Mouse (Mus musculus) kidney, embryonic 14.5 days (tissue): ENCODE data around the gene Eci1. TPM values are rescaled to one million over a fixed set of nuclear protein-coding genes. Genes with fewer than 3 reads are reported as not detected.
A peak's percentile ranks its signal among the peaks of the same experiment; 100 is the strongest.
"Not testable (repeated sequence)": the region's sequence is repeated elsewhere in the genome, so short reads cannot be mapped to it uniquely, and the experiment has no call there.

ENCODE experiments used
- ATAC-seq: fragments of 200-750 bp; cut with Nextera tagmentation; 2 replicates; pipeline ENCODE4 v1.8.0; 2017; ENCODE audit warnings: moderate number of reproducible peaks, mild to moderate bottlenecking, moderate TSS enrichment, moderate library complexity; ENCODE audit not compliant: low FRiP score, low TSS enrichment
- H3K27ac ChIP-seq: fragments of 300-500 bp; sonication (generic); 2 replicates; pipeline ENCODE4 v1.5.1; 2014; ENCODE audit warnings: low read depth, mild to moderate bottlenecking, low read length, moderate library complexity, mixed read lengths
- H3K27me3 ChIP-seq: fragments of 300-500 bp; sonication (generic); 2 replicates; pipeline ENCODE4 v1.6.1; 2014; ENCODE audit warnings: mild to moderate bottlenecking, low read length; ENCODE audit not compliant: control insufficient read depth, insufficient read depth
- H3K36me3 ChIP-seq: fragments of 300-500 bp; sonication (generic); 2 replicates; pipeline ENCODE4 v1.6.1; 2014; ENCODE audit warnings: low read length, mixed read lengths; ENCODE audit not compliant: control insufficient read depth, insufficient read depth
- H3K4me1 ChIP-seq: fragments of 300-500 bp; sonication (generic); 2 replicates; pipeline ENCODE4 v1.6.1; 2014; ENCODE audit warnings: low read length, mixed read lengths; ENCODE audit not compliant: control insufficient read depth, insufficient read depth
- H3K4me2 ChIP-seq: fragments of 300-500 bp; sonication (generic); replicated peaks from 2 replicates; pipeline ENCODE4 v1.6.1; 2014; ENCODE audit warnings: low read depth, mild to moderate bottlenecking, low read length
- H3K4me3 ChIP-seq: fragments of 300-500 bp; sonication (generic); 2 replicates; pipeline ENCODE4 v1.5.1; 2014; ENCODE audit warnings: mild to moderate bottlenecking, low read length
- H3K9ac ChIP-seq: fragments of 300-500 bp; sonication (generic); 2 replicates; pipeline ENCODE4 v1.6.1; 2014; ENCODE audit warnings: low read depth, mild to moderate bottlenecking, low read length, moderate library complexity
- H3K9me3 ChIP-seq: fragments of 300-500 bp; sonication (generic); 2 replicates; pipeline ENCODE4 v1.6.1; 2016; ENCODE audit warnings: low read length; ENCODE audit not compliant: control insufficient read depth
- WGBS: fragments of 180-500 bp; shearing (Covaris S2); extraction: QIAGEN DNeasy Blood & Tissue Kit; methylation state at CpG from one replicate; pipeline ENCODE4 v1.1.7; 2014; 5-methylcytosine and 5-hydroxymethylcytosine counted together
- polyA plus RNA-seq: library from polyadenylated mRNA; unstranded; fragments of >200 nt; fragmentation: Nextera tagmentation; extraction: Ambion mirVana; gene quantifications from 2 replicates; pipeline ENCODE4 v1.2.1, GENCODE M21; 2014

Eci1 gene
- polyA plus RNA-seq, 1 experiment from 2014 or later, result 114 TPM

DNA sequence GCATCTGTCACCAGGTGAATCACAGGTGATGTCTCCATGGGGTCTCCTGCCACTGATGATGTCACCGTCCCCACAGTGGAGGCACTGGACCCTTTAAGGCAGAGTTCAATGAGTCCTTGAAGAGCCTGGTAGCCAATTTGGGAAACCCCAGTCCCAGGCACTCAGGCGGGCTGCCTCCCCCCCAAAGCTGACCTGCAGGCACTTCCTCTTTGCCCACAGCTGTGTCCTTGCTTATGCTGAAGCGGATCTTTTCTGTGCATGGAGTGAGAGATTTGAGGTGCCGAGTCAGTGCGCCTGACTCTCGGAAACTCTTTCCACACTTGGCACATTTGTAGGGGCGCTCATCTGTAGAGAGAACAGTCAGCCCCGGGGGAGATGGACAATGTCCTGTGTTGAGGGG is 20.1 kb downstream of the Eci1 start:
- Histone ChIP-seq H3K4me3 (no peak overlapping the region), H3K4me1 (no peaks in the 10 kb centered on the region), H3K36me3 (peaks cover 88% of the 10 kb centered on the region), H3K9ac (no peak overlapping the region), H3K27ac (no peak overlapping the region), H3K4me2 (no peak overlapping the region), H3K27me3 (no peaks in the 10 kb centered on the region), H3K9me3 (no peaks in the 10 kb centered on the region)
- no peak for ATAC-seq
- WGBS, result 90% methylated on average over 8 of the region's 8 CpGs

DNA sequence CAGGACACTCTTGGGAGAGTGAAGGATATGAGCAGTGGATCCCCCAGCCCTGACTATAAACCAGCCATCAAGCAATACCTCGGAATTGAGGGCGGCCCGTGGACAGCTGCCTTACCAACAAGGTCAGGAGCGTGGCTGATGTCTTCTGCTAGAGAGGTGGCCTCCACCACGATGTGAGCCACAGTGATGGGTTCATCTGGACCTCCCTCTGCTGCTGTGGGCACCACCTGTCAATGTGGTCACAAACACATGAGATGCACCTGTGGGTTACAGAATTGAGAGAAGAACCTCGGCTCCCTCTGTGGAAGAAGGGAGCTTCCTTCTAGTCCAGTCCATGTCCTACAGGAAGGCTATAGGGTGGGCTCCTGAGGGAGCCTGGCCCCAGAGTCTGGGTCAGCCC is 23.1 kb downstream of the Eci1 start:
- ATAC-seq, result no peak
- no peaks in the 10 kb centered on the region for H3K9me3 ChIP-seq
- no peak overlapping the region for H3K4me3 ChIP-seq
- H3K9ac ChIP-seq, result no peak overlapping the region
- no peaks in the 10 kb centered on the region for H3K27me3 ChIP-seq
- H3K27ac ChIP-seq, result no peak overlapping the region
- peaks cover 6% of the 10 kb centered on the region; the same call in 1 of the 2 replicates for H3K4me1 ChIP-seq
- no peak overlapping the region for H3K4me2 ChIP-seq
- 97% methylated on average over 6 of the region's 6 CpGs for WGBS
- peaks cover 70% of the 10 kb centered on the region for H3K36me3 ChIP-seq

DNA sequence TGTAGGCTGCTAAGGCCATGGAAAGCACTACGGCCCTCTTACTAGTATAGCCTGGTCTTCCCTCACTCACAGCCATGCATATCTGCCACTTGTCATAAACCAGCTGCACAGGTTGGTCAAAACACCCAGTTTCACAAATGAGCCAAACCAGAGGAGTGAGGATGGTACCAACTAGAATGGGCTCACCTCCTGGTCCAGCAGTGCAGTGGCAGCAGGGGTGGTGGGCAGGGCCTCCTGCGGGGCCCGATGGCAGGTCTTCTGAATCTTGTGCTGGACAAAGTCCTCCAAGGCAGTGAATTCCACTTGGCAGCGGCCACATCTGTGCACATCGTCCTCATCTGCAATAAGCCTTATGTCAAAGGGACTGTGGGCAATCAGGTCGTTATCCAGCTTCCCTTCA is 24.8 kb downstream of the Eci1 start:
- no peaks in the 10 kb centered on the region for H3K27me3 ChIP-seq
- no peak overlapping the region for H3K27ac ChIP-seq
- H3K36me3 ChIP-seq, result peaks cover 53% of the 10 kb centered on the region
- H3K4me2 ChIP-seq, result no peak overlapping the region
- no peak for ATAC-seq
- H3K4me3 ChIP-seq, result no peak overlapping the region
- no peaks in the 10 kb centered on the region for H3K9me3 ChIP-seq
- WGBS, result 91% methylated on average over 6 of the region's 6 CpGs
- H3K9ac ChIP-seq, result no peak overlapping the region
- peaks cover 6% of the 10 kb centered on the region; the same call in 1 of the 2 replicates for H3K4me1 ChIP-seq

GRCm38 (mm10) chr17:24453372-24453771 is 26.9 kb downstream of the Eci1 start:
- no peaks in the 10 kb centered on the region for H3K9me3 ChIP-seq
- H3K27me3 ChIP-seq, result no peaks in the 10 kb centered on the region
- H3K4me1 ChIP-seq, result peaks cover 6% of the 10 kb centered on the region; the same call in 1 of the 2 replicates
- no peak overlapping the region for H3K4me3 ChIP-seq
- H3K9ac ChIP-seq, result no peak overlapping the region
- WGBS, result 71% methylated on average over 2 of the region's 2 CpGs
- no peak for ATAC-seq
- H3K27ac ChIP-seq, result no peak overlapping the region
- no peak overlapping the region for H3K4me2 ChIP-seq
- H3K36me3 ChIP-seq, result peaks cover 32% of the 10 kb centered on the region

DNA sequence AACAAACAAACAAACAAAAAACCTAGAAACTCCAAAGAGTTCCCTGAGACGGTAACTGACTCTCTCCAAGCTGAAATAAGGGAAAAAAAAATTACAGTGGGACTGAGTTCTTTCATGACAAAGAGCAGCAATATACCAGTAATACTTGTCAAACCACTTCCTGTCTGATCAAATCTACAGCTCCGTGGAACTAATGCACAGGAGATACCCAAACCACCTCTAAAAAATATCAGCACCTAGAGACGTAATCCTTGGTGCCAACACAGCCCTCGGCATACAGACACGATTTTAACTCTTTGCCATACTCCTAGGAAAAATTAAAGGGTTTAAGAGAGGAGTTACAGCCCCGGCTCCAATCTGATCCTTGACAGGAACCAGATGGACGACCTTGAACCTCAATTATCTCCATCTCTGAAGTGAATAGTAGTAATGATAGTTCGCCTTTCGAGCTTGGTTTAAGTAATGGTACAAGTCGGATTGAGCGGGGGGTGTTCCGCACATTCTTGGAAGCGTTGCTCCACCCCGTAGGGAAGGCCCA is 27.8 kb downstream of the Eci1 start:
- Histone ChIP-seq H3K4me3 (peak overlapping the region; percentile 73), H3K9ac (peak overlapping the region; percentile 83), H3K27ac (peak overlapping the region; percentile 95), H3K36me3 (peaks cover 23% of the 10 kb centered on the region), H3K9me3 (no peaks in the 10 kb centered on the region), H3K27me3 (no peaks in the 10 kb centered on the region), H3K4me2 (peak overlapping the region; percentile 67), H3K4me1 (peaks cover 6% of the 10 kb centered on the region; the same call in 1 of the 2 replicates)
- 6% methylated on average over 14 of the region's 14 CpGs for WGBS
- ATAC-seq, result 0 out of 2 replicates have a peak, but pooled peaks have one; percentile 0

DNA sequence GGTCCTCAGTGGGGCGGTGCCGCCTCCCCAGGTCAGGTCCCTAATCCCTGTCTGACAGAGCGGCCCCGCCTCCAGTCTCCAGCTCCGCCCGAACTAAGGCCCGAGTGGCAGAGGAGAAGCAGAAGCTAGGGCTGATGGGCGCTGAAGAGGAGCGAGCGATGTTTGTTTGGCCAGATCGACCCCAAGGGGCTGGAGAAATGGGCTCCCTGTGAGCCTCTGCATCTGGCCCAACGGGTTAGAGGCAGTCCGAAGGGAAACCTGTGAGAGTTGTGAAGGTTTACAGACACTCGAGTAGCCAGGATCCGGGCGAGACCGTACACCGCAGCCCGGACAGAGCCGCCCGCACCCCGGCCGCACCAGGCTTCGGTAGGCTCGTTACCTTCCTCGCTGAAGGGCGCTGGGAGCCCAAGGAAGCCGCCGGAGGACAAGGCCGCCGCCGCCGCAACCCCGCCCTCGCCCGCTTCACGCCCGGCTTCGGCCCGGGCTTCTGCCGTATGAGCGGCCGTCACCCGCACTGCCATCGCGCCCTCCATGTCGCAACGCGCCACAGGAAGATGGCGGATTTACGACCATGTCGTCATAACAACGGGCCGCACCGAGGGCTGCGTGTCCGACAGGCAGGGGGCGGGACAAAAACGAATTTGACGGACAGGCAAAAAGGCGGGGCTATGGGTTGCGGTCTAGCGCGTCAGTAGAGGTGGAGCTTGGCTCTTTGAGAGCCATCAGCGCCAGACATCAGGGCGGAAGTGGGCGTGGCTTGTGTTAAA is 28.5 kb downstream of the Eci1 start:
- ATAC-seq, result peak; percentile 96
- under 1% methylated on average over 63 of the region's 67 CpGs for WGBS
- peak overlapping the region; percentile 83 for H3K9ac ChIP-seq

DNA sequence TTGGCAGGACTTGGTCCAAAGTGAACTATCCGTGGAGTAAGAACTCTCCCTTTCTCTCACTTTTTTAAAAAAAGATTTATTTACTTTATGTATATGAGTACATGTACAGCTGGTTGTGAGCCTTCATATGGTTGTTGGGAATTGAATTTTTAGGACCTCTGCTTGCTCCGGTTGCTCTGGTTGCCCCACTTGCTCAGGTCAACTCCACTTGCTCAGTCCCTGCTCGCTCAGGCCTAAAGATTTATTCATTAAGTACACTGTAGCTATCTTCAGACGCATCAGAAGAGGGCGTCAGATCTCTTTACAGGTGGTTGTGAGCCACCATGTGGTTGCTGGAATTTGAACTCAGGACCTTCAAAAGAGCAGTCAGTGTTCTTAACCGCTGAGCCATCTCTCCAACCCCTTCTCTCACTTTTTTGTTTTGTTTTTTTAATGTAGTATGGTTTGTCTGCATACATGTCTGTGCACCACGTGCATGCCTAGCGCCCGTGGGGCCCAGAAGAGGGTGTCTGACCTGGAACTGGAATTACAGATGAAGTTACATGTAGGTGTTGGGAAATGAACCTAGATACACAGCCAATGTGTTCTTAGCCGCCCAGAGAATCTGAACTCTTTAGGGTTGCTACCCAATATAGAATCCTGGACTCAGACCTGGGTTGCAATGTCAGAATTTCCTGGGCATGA is 29.2 kb downstream of the Eci1 start:
- H3K27me3 ChIP-seq, H3K9me3 ChIP-seq, H3K9ac ChIP-seq, H3K4me1 ChIP-seq, H3K36me3 ChIP-seq: not testable (repeated sequence)
- H3K4me2 ChIP-seq, result peak overlapping the region; percentile 67; the same call in 1 of the 2 replicates
- H3K4me3 ChIP-seq, result peak overlapping the region; percentile 73
- ATAC-seq, result peak; percentile 13
- WGBS, result 45% methylated on average over 10 of the region's 10 CpGs
- H3K27ac ChIP-seq, result peak overlapping the region; percentile 26; the same call in 1 of the 2 replicates

More for the DNA sequence above, 28.5 kb downstream of the Eci1 start:
- H3K4me3 ChIP-seq, result peak overlapping the region; percentile 73
- H3K36me3 ChIP-seq, result peaks cover 16% of the 10 kb centered on the region
- H3K27ac ChIP-seq, result peak overlapping the region; percentile 95
- no peaks in the 10 kb centered on the region for H3K27me3 ChIP-seq
- H3K9me3 ChIP-seq, result no peaks in the 10 kb centered on the region
- H3K4me1 ChIP-seq, result peaks cover 6% of the 10 kb centered on the region; the same call in 1 of the 2 replicates
- H3K4me2 ChIP-seq, result peak overlapping the region; percentile 67

DNA sequence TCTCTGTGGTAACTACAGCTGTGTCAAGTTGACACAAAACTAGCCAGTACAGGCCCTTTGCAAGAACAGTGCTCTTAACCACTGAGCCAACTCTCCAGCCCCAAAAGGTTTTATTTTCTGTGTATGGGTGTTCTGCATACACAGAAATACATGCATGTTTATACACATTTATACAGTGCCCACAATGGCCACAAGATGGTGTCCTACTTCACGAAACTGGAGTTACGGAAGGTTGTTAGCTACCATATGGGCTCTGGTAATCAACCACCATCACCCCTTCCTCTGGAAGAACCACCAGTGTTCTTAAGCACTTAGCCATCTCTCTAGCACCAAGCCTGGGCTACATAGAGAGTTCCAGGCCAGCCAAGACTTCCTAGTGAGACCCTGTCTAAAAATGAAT is 35.1 kb downstream of the Eci1 start:
- no peaks in the 10 kb centered on the region for H3K4me1 ChIP-seq
- H3K4me3 ChIP-seq, result no peak overlapping the region
- H3K36me3 ChIP-seq, result no peaks in the 10 kb centered on the region
- no peaks in the 10 kb centered on the region for H3K27me3 ChIP-seq
- H3K4me2 ChIP-seq, result no peak overlapping the region
- ATAC-seq, result no peak
- H3K27ac ChIP-seq, result no peak overlapping the region
- WGBS, result 65% methylated on average over 2 of the region's 2 CpGs
- H3K9ac ChIP-seq, result no peak overlapping the region
- H3K9me3 ChIP-seq, result no peaks in the 10 kb centered on the region

- Histone ChIP-seq H3K36me3 (no peaks in the 10 kb centered on the region), H3K9me3 (no peaks in the 10 kb centered on the region), H3K27ac (no peak overlapping the region), H3K9ac (no peak overlapping the region), H3K4me1 (no peaks in the 10 kb centered on the region), H3K27me3 (no peaks in the 10 kb centered on the region), H3K4me2 (no peak overlapping the region), H3K4me3 (no peak overlapping the region)
- ATAC-seq, result no peak
- 63% methylated on average over 1 of the region's 1 CpGs for WGBS
These were observed 36.5 kb downstream of the Eci1 start for GRCm38 (mm10) chr17:24462932-24463331.
